Mouse (Mus musculus): ENCODE measurements around the gene A630095N17Rik.

DNA sequence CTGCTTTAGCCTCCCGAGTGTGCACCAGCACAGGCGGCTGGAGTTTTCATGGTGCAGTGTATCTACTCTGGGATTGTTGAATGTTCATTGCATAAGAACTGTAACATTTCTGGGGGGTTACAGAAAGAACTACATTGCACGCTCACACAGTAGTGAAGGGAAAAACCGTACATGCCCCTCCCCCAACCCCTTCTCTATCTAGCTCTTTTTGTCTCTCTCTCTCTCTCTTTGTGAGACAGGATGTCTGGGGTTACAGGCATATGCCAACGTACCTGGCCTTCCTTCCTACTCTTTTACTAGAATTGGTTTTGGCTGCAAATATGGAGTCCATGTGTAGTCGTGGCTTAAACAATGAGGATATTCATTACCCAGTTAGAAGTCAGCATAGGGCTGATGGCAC lies 9.0 kb downstream of the A630095N17Rik start:
- TF ChIP-seq CTCF (IDR thresholded peaks at IDR 0.05) (no peak), EP300 (IDR thresholded peaks at IDR 0.05) (no peak)
